Mouse (Mus musculus): ENCODE measurements around the gene Gm20388. TPM values are rescaled to one million over a fixed set of nuclear protein-coding genes. Genes with fewer than 3 reads are reported as not detected.

Gm20388 gene
- total and polyA plus RNA-seq, 2 experiments from 2014 or later: 51.3 TPM; not detected in 1

DNA sequence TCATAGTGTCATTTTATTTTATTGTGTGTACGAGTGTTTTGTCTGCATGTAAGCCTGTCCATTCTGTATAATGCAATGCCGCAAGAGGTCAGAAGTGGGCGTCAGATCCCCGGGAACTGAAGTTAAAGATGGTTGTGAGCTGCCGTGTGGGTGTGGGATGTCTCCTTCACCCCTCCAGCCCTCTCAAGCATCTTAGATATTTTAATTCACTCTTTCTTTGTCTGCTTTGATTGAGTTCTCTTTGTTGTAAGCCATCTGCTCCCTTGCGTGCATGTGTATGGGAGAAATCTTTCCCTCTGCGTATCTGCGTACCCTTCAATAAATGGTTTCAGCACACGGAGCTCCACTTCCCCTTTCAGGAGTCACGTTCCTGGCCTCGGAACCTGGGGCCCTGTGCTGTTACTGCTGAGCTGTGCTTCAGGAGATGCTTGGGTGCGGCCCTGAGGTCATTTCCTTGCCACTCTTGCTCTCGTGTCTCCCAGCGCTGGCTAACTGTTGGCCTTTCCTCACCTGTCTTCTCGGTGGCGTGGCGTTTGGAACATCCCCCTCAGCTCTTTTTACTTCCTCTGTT, 2060.9 kb downstream of the Gm20388 start:
- Histone ChIP-seq H3K9ac (no peak overlapping the region), H3K9me3 (ENCODE audit: low read length) (no peaks in the 10 kb centered on the region), H3K4me2 (ENCODE audit: low read depth) (no peak overlapping the region), H3K4me3 (ENCODE audit: low read depth, low read length) (no peak overlapping the region), H3K27ac (ENCODE audit: low read depth, low read length) (peak overlapping the region; percentile 70), H3K4me1 (ENCODE audit: insufficient read depth) (peaks cover 11% of the 10 kb centered on the region), H3K27me3 (ENCODE audit: insufficient read depth, low read length) (no peaks in the 10 kb centered on the region), H3K36me3 (ENCODE audit: insufficient read depth) (peaks cover 27% of the 10 kb centered on the region)
- ATAC-seq (peak; percentile 67; the same call in 1 of the 2 replicates), DNase-seq (peak; percentile 60)
- TF ChIP-seq CTCF (IDR thresholded peaks at IDR 0.05; ENCODE audit: low read depth): peak; percentile 40
- 56% methylated on average over 17 of the region's 17 CpGs for WGBS

DNA sequence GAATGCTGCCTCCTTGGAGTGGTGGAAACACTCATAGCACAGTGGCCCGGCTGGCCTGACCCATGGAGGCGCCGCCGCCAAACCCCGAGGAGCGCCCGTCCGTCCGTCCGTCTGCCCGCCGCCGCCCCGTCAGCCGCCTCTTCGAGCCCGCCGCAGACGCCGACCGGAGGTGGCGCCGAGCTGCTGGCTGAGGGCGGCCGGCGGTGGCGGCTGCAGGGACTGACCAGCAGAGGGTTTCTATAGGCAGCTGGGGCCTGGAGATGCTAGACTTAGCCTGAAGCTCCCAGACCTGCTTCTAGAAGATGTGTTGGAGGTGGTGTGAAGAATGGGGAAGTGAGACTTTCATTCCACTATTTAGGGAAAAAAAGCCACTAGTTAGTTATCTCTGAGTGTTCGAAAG, 2063.3 kb downstream of the Gm20388 start:
- TF ChIP-seq CTCF (IDR thresholded peaks at IDR 0.05; ENCODE audit: low read depth): no peak
- no peaks in the 10 kb centered on the region; the same call in 1 of the 2 replicates for H3K4me1 ChIP-seq (ENCODE audit: insufficient read depth)
- DNase-seq: no peak
- no peak for ATAC-seq
- no peaks in the 10 kb centered on the region for H3K9me3 ChIP-seq (ENCODE audit: low read length)
- H3K9ac ChIP-seq: no peak overlapping the region
- WGBS: 95% methylated on average over 28 of the region's 28 CpGs
- H3K4me3 ChIP-seq (ENCODE audit: low read depth, low read length): no peak overlapping the region
- H3K36me3 ChIP-seq (ENCODE audit: insufficient read depth): peaks cover 39% of the 10 kb centered on the region
- H3K4me2 ChIP-seq (ENCODE audit: low read depth): no peak overlapping the region
- no peak overlapping the region for H3K27ac ChIP-seq (ENCODE audit: low read depth, low read length)
- no peaks in the 10 kb centered on the region for H3K27me3 ChIP-seq (ENCODE audit: insufficient read depth, low read length)

DNA sequence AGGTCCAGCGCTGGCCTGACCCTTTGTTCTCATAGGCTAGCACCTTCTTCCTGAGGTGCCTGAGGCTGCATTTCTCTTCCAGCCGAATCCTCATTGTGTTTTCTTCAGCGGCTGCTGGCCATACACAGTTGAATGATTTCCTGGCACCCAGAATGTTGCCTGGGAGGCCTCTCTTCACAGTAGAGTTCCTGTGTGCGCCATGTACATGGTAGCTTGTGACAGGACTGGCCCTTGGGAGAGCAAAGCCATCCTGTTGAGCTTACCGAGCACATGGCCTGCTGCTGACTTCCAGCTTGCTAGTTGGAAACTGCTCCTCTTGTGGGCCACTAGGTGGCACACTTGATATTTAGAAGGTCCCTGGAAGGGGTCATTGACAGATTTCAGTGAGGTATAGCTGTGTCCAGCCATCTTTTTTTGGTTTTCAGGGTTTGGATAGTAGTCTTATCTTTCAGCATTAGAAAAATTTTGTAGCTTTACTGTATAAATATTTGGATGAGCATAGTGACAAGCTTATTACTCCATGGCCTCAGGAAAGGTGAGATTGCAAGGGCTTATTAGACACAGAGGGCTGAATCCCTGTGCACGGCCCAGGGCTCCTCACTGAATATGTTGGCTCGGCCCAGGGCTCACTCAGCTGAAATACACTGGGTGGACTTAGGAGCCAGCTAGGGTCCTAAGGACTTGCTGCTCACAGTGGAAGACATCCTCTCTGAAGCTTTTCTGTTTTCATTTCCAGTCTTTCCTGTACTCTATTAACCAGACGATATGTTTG, 2067.4 kb downstream of the Gm20388 start:
- Histone ChIP-seq H3K4me1 (ENCODE audit: insufficient read depth) (no peaks in the 10 kb centered on the region), H3K9ac (no peak overlapping the region), H3K27me3 (ENCODE audit: insufficient read depth, low read length) (no peaks in the 10 kb centered on the region), H3K36me3 (ENCODE audit: insufficient read depth) (peaks cover 66% of the 10 kb centered on the region), H3K27ac (ENCODE audit: low read depth, low read length) (no peak overlapping the region), H3K9me3 (ENCODE audit: low read length) (no peaks in the 10 kb centered on the region), H3K4me2 (ENCODE audit: low read depth) (no peak overlapping the region), H3K4me3 (ENCODE audit: low read depth, low read length) (no peak overlapping the region)
- peak; percentile 90 for TF ChIP-seq CTCF (IDR thresholded peaks at IDR 0.05; ENCODE audit: low read depth)
- WGBS: 59% methylated on average over 8 of the region's 8 CpGs
- peak; percentile 64 for ATAC-seq
- peak; percentile 80 for DNase-seq

DNA sequence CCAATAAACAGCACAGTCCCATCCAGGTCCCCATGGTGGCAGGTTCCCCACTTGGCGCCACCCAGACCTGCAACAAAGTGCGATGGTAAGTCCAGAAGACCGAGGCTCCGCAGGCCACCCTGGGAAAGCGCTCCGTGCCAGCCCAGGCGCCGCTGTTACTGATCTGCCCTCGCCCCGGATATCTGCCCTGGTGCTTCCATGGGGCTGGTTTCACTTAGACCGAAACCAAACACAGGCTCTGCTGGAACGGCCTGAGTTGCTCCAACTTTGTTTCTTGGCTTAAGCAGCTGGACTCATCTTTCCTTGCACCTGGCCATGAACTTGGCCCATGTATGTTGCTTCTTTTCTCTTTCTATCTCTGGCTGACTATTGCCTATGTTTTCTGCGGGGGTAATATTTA, 2068.0 kb downstream of the Gm20388 start:
- WGBS: 93% methylated on average over 13 of the region's 13 CpGs
- Histone ChIP-seq H3K4me1 (ENCODE audit: insufficient read depth) (no peaks in the 10 kb centered on the region), H3K4me2 (ENCODE audit: low read depth) (no peak overlapping the region), H3K36me3 (ENCODE audit: insufficient read depth) (peaks cover 72% of the 10 kb centered on the region), H3K27ac (ENCODE audit: low read depth, low read length) (no peak overlapping the region), H3K4me3 (ENCODE audit: low read depth, low read length) (no peak overlapping the region), H3K27me3 (ENCODE audit: insufficient read depth, low read length) (no peaks in the 10 kb centered on the region), H3K9ac (no peak overlapping the region), H3K9me3 (ENCODE audit: low read length) (no peaks in the 10 kb centered on the region)
- TF ChIP-seq CTCF (IDR thresholded peaks at IDR 0.05; ENCODE audit: low read depth): no peak
- DNase-seq (no peak), ATAC-seq (no peak)

DNA sequence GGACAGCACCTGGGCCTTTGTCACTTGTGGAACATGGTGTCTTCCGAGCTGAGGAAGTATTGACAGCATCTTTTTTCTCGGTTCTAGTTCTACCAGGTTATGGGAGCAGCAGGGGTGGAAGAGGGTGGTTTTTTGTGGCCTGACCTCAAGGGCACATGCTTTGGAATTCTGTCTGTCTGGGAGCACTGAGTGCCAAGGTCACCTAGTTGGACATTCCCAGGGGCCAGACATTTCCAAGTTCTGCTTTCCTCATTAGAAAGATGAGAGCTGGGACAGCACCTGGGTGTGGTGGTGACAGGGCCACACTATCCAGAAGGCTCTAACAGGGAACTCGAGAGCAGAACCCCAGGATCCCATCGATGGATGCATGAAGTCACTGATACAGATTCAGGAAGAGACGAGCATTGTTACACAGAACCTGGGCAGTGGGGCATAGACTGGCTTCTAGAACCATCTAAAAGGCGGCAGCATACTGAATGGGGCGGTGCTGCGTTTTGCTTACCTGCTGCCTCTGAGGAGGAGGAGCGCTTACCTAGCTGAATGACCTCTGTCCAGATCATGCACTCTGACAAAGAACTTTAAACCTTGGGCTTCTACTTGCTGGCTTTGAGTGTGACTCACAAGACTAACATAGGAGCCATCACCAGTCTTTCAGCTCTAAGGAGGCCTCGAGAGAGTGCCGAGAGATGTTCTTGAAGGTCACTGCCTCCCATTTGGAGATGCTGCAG, 2070.3 kb downstream of the Gm20388 start:
- WGBS: 92% methylated on average over 11 of the region's 11 CpGs
- no peaks in the 10 kb centered on the region for H3K27me3 ChIP-seq (ENCODE audit: insufficient read depth, low read length)
- peaks cover 60% of the 10 kb centered on the region for H3K36me3 ChIP-seq (ENCODE audit: insufficient read depth)
- H3K9me3 ChIP-seq (ENCODE audit: low read length): no peaks in the 10 kb centered on the region
- no peak overlapping the region for H3K9ac ChIP-seq
- H3K4me1 ChIP-seq (ENCODE audit: insufficient read depth): no peaks in the 10 kb centered on the region
- no peak overlapping the region for H3K27ac ChIP-seq (ENCODE audit: low read depth, low read length)
- no peak for TF ChIP-seq CTCF (IDR thresholded peaks at IDR 0.05; ENCODE audit: low read depth)
- H3K4me2 ChIP-seq (ENCODE audit: low read depth): no peak overlapping the region
- DNase-seq: no peak
- ATAC-seq: no peak
- H3K4me3 ChIP-seq (ENCODE audit: low read depth, low read length): no peak overlapping the region

DNA sequence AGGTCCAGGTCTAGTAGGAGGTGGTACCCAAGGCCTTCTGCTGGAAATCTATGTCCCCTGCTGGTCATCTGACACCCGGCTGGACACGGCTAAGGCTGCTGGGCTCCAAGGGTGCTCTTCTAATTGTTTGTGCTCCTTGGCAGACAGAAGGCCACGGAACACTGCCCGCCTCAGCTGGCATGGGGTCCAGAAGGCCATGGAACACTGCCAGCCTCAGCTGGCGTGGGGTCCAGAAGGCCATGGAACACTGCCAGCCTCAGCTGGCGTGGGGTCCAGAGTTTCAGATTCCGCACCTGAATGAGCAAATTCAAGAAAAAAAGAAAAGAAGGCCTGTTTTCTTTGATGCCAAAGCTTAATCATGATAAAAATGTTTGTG, 2070.9 kb downstream of the Gm20388 start:
- Histone ChIP-seq H3K4me1 (ENCODE audit: insufficient read depth) (no peaks in the 10 kb centered on the region), H3K4me3 (ENCODE audit: low read depth, low read length) (no peak overlapping the region), H3K9ac (no peak overlapping the region), H3K27ac (ENCODE audit: low read depth, low read length) (no peak overlapping the region), H3K4me2 (ENCODE audit: low read depth) (no peak overlapping the region), H3K36me3 (ENCODE audit: insufficient read depth) (peaks cover 55% of the 10 kb centered on the region), H3K27me3 (ENCODE audit: insufficient read depth, low read length) (no peaks in the 10 kb centered on the region), H3K9me3 (ENCODE audit: low read length) (no peaks in the 10 kb centered on the region)
- ATAC-seq (no peak), DNase-seq (no peak)
- no peak for TF ChIP-seq CTCF (IDR thresholded peaks at IDR 0.05; ENCODE audit: low read depth)
- 46% methylated on average over 7 of the region's 7 CpGs for WGBS

DNA sequence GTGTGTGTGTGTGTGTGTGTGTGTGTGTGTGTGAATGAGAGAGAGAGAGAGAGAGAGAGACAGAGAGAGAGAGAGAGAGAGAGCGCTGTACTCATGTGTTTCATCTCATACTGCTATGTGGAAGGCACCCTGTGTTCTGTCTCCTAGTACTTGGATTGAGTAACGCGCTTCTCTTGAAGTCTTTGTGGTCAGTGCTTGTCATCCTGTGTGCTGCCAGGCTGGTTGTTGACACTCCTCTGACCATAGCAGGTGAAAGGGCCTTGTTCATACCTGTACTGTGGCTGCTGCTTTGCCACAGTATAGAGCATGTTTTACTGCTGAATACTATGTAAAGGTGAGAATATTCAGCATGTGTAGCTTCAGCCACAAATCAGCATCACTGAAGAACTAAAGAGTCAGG, 2075.0 kb downstream of the Gm20388 start:
- Histone ChIP-seq H3K27me3 (ENCODE audit: insufficient read depth, low read length) (no peaks in the 10 kb centered on the region), H3K9ac (no peak overlapping the region), H3K4me1 (ENCODE audit: insufficient read depth) (no peaks in the 10 kb centered on the region), H3K4me3 (ENCODE audit: low read depth, low read length) (no peak overlapping the region), H3K4me2 (ENCODE audit: low read depth) (no peak overlapping the region), H3K9me3 (ENCODE audit: low read length) (no peaks in the 10 kb centered on the region), H3K27ac (ENCODE audit: low read depth, low read length) (no peak overlapping the region), H3K36me3 (ENCODE audit: insufficient read depth) (peaks cover 41% of the 10 kb centered on the region)
- WGBS: 98% methylated on average over 3 of the region's 3 CpGs
- DNase-seq: no peak
- no peak for ATAC-seq
- TF ChIP-seq CTCF (IDR thresholded peaks at IDR 0.05; ENCODE audit: low read depth): no peak

All from forebrain, postnatal 0 days (tissue).